Mouse (Mus musculus) olfactory bulb, adult 2 months (tissue): ENCODE results near the gene Cdkl2. TPM values are rescaled to one million over a fixed set of nuclear protein-coding genes. Genes with fewer than 3 reads are reported as not detected.

Source experiments
- H3K27ac ChIP-seq: fragments of 200-500 bp; 2 replicates; pipeline ENCODE4 v1.5.1; 2012; ENCODE audit warnings: low read depth, low read length; ENCODE audit not compliant: insufficient read depth
- H3K4me1 ChIP-seq: fragments of 200-500 bp; 2 replicates; pipeline ENCODE4 v1.6.1; 2012; ENCODE audit warnings: low read length; ENCODE audit not compliant: control insufficient read depth, insufficient read depth
- H3K4me3 ChIP-seq: fragments of 200-500 bp; 2 replicates; pipeline ENCODE4 v1.5.1; 2012; ENCODE audit warnings: mild to moderate bottlenecking, low read depth, low read length, moderate library complexity; ENCODE audit not compliant: insufficient read depth
- CTCF ChIP-seq: fragments of 200-500 bp; IDR thresholded peaks from 2 replicates; pipeline ENCODE4 v1.5.1; 2012; ENCODE audit warnings: low read depth, mild to moderate bottlenecking, low read length, moderate library complexity; ENCODE audit not compliant: insufficient read depth
- POLR2A ChIP-seq: fragments of 200-500 bp; IDR thresholded peaks from 2 replicates; pipeline ENCODE4 v1.6.1; 2012; ENCODE audit warnings: mild to moderate bottlenecking, low read depth, low read length, moderate library complexity; ENCODE audit not compliant: insufficient read depth
- WGBS: fragments of 180-500 bp; shearing (Covaris S2); methylation state at CpG from one replicate; pipeline ENCODE4 v1.1.7; 2018; 5-methylcytosine and 5-hydroxymethylcytosine counted together
- polyA plus RNA-seq: library from polyadenylated mRNA; stranded (reverse); fragments of >200 nt; gene quantifications from 2 replicates; pipeline ENCODE4 v1.2.4, GENCODE M21; 2012; ENCODE audit warnings: low replicate concordance; ENCODE audit not compliant: missing spikeins, insufficient read depth, insufficient read length

The Cdkl2 gene
- not detected in 2 replicates for polyA plus RNA-seq

GRCm38 (mm10) chr5:92043783-92044182 lies at the start of gene Cdkl2:
Gene Cdkl2 (minus strand): TSS chr5:92043883.
- TF ChIP-seq CTCF (no peak), POLR2A (no peak)
- WGBS: 72% methylated on average over 4 of the region's 4 CpGs
- Histone ChIP-seq H3K27ac (no peak within 1 kb of the TSS), H3K4me1 (peaks cover 4% of the 10 kb centered on the region; the same call in 1 of the 2 replicates), H3K4me3 (peak within 1 kb of the TSS; percentile 75)

- Histone ChIP-seq H3K4me1 (no peaks in the 10 kb centered on the region), H3K4me3 (no peak overlapping the region), H3K27ac (no peak overlapping the region)
- 93% methylated on average over 4 of the region's 4 CpGs for WGBS
- TF ChIP-seq POLR2A (no peak), CTCF (no peak)
These were observed 43.8 kb upstream of the Cdkl2 start for GRCm38 (mm10) chr5:92087469-92087868.

- Histone ChIP-seq H3K4me1 (0 out of 2 replicates have a peak, but pooled peaks cover 2% of the 10 kb centered on the region), H3K4me3 (no peak overlapping the region), H3K27ac (no peak overlapping the region)
- 85% methylated on average over 7 of the region's 7 CpGs for WGBS
- TF ChIP-seq POLR2A (no peak), CTCF (no peak)
These were observed 42.3 kb upstream of the Cdkl2 start for GRCm38 (mm10) chr5:92085821-92086550.

- 70% methylated on average over 4 of the region's 4 CpGs for WGBS
- TF ChIP-seq CTCF (no peak), POLR2A (no peak)
- H3K4me1 ChIP-seq: 0 out of 2 replicates have a peak, but pooled peaks cover 2% of the 10 kb centered on the region
These were observed 41.6 kb upstream of the Cdkl2 start for GRCm38 (mm10) chr5:92085246-92085645.

GRCm38 (mm10) chr5:92083417-92084038 lies 39.8 kb upstream of the Cdkl2 start, which contains the start of gene G3bp2:
Gene G3bp2 (minus strand): TSS chr5:92083719.
- under 1% methylated on average over 65 of the region's 65 CpGs for WGBS
- Histone ChIP-seq H3K4me3 (peak within 1 kb of the TSS; percentile 70), H3K4me1 (0 out of 2 replicates have a peak, but pooled peaks cover 2% of the 10 kb centered on the region), H3K27ac (peak within 1 kb of the TSS; percentile 89)
- TF ChIP-seq CTCF (no peak), POLR2A (peak; percentile 87)

More at GRCm38 (mm10) chr5:92085246-92085645, 41.6 kb upstream of the Cdkl2 start:
- no peak overlapping the region for H3K4me3 ChIP-seq
- H3K27ac ChIP-seq: no peak overlapping the region

- 0 out of 2 replicates have a peak, but pooled peaks cover 2% of the 10 kb centered on the region for H3K4me1 ChIP-seq
- TF ChIP-seq CTCF (no peak), POLR2A (no peak)
- under 1% methylated on average over 55 of the region's 55 CpGs for WGBS
- H3K27ac ChIP-seq: peak overlapping the region; percentile 86
- H3K4me3 ChIP-seq: peak overlapping the region; percentile 70
These were observed 39.2 kb upstream of the Cdkl2 start for GRCm38 (mm10) chr5:92082821-92083401.

GRCm38 (mm10) chr5:92081326-92081725 lies 37.6 kb upstream of the Cdkl2 start:
- Histone ChIP-seq H3K4me1 (0 out of 2 replicates have a peak, but pooled peaks cover 2% of the 10 kb centered on the region), H3K4me3 (no peak overlapping the region), H3K27ac (no peak overlapping the region)
- WGBS: 52% methylated on average over 3 of the region's 3 CpGs
- TF ChIP-seq POLR2A (no peak), CTCF (no peak)

GRCm38 (mm10) chr5:92080400-92080799 lies 36.7 kb upstream of the Cdkl2 start:
- Histone ChIP-seq H3K4me1 (0 out of 2 replicates have a peak, but pooled peaks cover 2% of the 10 kb centered on the region), H3K4me3 (no peak overlapping the region), H3K27ac (no peak overlapping the region)
- 77% methylated on average over 1 of the region's 1 CpGs for WGBS
- TF ChIP-seq CTCF: no peak
- no peak for TF ChIP-seq POLR2A

- Histone ChIP-seq H3K4me1 (0 out of 2 replicates have a peak, but pooled peaks cover 2% of the 10 kb centered on the region), H3K27ac (no peak overlapping the region), H3K4me3 (no peak overlapping the region)
- WGBS: 65% methylated on average over 1 of the region's 1 CpGs
- TF ChIP-seq CTCF (no peak), POLR2A (no peak)
These were observed 35.6 kb upstream of the Cdkl2 start for GRCm38 (mm10) chr5:92079304-92079703.
